Mouse (Mus musculus): ENCODE data around the gene Mr1. TPM values are rescaled to one million over a fixed set of nuclear protein-coding genes. Genes with fewer than 3 reads are reported as not detected.

Gene Mr1
- polyA plus RNA-seq, 1 experiment from 2014 or later = 1.6 TPM

DNA sequence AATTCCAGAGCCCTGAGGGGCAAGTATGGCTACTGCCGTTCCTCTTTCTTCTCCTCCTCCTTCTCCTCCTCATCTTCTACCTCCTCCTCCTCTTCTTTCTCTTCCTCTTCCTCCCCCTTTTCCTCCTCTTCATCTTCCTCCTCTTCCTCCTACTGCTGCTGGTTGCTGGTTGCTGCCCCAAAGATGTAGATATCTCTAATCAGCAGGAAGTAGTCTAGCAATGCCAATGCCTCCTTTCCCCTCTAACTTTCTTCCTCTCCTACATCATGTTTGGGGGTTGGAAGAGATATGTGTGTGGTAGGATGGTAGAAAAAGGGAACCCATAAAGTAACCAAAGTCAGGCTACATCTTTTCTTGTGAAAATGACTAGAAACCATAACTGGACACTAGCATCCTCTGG is 40.3 kb downstream of the Mr1 start:
- WGBS = 77% methylated on average over 1 of the region's 1 CpGs
- H3K4me1 ChIP-seq = peaks cover 14% of the 10 kb centered on the region
- H3K36me3 ChIP-seq = no peaks in the 10 kb centered on the region
- H3K27ac ChIP-seq (replicated peaks) = no peak overlapping the region
- no peaks in the 10 kb centered on the region for H3K27me3 ChIP-seq (replicated peaks)
- no peaks in the 10 kb centered on the region for H3K9me3 ChIP-seq (replicated peaks)
- ATAC-seq (ENCODE audit: low FRiP score) = no peak
- no peak overlapping the region for H3K9ac ChIP-seq (replicated peaks)
- no peak overlapping the region for H3K4me2 ChIP-seq
- no peak overlapping the region for H3K4me3 ChIP-seq (replicated peaks)

DNA sequence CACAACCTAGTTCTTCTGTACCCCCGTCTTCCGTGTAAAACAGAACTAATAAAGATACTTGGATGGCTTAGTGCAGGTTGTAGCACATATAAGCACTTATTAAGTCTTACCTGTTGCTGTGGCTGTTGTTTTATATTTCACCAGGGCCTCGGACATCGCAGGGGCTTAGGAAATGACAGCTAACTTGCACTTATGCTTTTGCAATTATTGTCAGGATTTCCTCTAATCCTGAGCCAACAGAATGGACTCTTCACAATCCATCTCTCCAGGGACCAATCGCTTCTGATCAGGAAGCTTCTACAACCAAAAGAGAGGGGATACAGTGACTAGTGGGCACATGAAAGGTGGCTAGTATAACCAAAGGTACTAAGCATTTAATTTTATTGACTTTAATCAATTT is 42.6 kb downstream of the Mr1 start:
- peaks cover 8% of the 10 kb centered on the region for H3K4me1 ChIP-seq
- ATAC-seq (ENCODE audit: low FRiP score) = no peak
- no peaks in the 10 kb centered on the region for H3K9me3 ChIP-seq (replicated peaks)
- no peaks in the 10 kb centered on the region for H3K36me3 ChIP-seq
- H3K27me3 ChIP-seq (replicated peaks) = no peaks in the 10 kb centered on the region
- WGBS = 91% methylated on average over 5 of the region's 5 CpGs
- H3K4me3 ChIP-seq (replicated peaks) = no peak overlapping the region
- H3K9ac ChIP-seq (replicated peaks) = no peak overlapping the region
- no peak overlapping the region for H3K27ac ChIP-seq (replicated peaks)
- H3K4me2 ChIP-seq = no peak overlapping the region

DNA sequence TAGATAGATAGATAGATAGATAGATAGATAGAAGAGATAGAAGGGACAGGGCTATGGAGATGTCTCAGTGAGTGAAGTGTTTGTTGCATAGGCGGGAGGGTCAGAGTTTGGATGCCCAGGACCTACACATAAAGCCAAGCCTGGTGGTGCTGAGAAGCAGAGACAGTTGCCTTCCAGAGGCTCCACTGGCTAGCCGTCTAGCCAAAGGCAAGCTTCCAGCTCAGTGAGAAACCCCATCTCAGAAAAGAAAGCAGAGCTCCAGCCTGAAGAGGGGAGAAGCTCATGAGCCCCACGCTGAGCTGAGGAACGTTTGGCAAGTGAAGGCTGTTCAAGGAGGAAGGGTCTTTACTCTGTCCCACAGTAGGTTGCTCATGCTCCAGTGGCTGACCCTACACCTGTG is 44.0 kb downstream of the Mr1 start:
- no peak overlapping the region for H3K4me2 ChIP-seq
- H3K27me3 ChIP-seq (replicated peaks) = no peaks in the 10 kb centered on the region
- H3K4me1 ChIP-seq = peaks cover 8% of the 10 kb centered on the region
- no peaks in the 10 kb centered on the region for H3K9me3 ChIP-seq (replicated peaks)
- WGBS = 83% methylated on average over 4 of the region's 4 CpGs
- no peak overlapping the region for H3K27ac ChIP-seq (replicated peaks)
- no peak for ATAC-seq (ENCODE audit: low FRiP score)
- H3K4me3 ChIP-seq (replicated peaks) = no peak overlapping the region
- H3K9ac ChIP-seq (replicated peaks) = no peak overlapping the region
- no peaks in the 10 kb centered on the region for H3K36me3 ChIP-seq

DNA sequence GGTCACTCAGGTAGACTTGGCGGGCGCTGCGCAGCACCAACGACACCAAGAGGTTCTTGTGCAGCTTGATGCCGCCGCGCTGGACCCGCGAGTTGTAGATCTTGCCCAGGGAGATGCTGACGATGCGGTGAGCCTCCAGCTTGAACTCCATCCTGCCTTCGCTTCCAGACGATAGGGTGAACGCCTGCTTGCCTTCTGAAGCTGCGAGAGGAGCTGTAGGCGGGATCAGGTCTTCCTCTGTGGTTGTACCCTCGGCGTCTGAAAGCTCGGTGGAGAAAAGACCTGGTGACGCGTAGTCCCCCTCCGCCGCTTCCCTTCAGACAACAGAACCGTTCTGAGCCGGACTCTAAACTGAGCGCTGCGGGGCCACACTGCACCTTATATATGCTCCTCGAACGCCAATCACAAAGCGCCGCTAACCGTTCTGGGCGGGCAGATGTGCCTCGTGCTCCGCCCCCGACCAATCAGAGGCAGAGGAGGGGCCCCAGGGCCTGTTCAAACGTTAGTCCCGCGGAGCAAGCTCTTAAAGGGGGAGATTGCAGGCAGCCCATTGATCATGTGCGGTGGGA is 47.2 kb downstream of the Mr1 start, which contains the start of gene Ier5:
Gene Ier5, minus strand, starts transcription at position 357 of the 569 bp plus-strand sequence.
- H3K27me3 ChIP-seq (replicated peaks) = no peaks in the 10 kb centered on the region
- under 1% methylated on average over 40 of the region's 40 CpGs for WGBS
- no peaks in the 10 kb centered on the region for H3K36me3 ChIP-seq
- peak within 1 kb of the TSS; percentile 80 for H3K4me3 ChIP-seq (replicated peaks)
- H3K4me1 ChIP-seq = peaks cover 22% of the 10 kb centered on the region
- ATAC-seq (ENCODE audit: low FRiP score) = peak; percentile 99
- no peaks in the 10 kb centered on the region for H3K9me3 ChIP-seq (replicated peaks)
- peak within 1 kb of the TSS; percentile 94 for H3K9ac ChIP-seq (replicated peaks)
- H3K27ac ChIP-seq (replicated peaks) = peak within 1 kb of the TSS; percentile 89
- H3K4me2 ChIP-seq = peak within 1 kb of the TSS; percentile 83

DNA sequence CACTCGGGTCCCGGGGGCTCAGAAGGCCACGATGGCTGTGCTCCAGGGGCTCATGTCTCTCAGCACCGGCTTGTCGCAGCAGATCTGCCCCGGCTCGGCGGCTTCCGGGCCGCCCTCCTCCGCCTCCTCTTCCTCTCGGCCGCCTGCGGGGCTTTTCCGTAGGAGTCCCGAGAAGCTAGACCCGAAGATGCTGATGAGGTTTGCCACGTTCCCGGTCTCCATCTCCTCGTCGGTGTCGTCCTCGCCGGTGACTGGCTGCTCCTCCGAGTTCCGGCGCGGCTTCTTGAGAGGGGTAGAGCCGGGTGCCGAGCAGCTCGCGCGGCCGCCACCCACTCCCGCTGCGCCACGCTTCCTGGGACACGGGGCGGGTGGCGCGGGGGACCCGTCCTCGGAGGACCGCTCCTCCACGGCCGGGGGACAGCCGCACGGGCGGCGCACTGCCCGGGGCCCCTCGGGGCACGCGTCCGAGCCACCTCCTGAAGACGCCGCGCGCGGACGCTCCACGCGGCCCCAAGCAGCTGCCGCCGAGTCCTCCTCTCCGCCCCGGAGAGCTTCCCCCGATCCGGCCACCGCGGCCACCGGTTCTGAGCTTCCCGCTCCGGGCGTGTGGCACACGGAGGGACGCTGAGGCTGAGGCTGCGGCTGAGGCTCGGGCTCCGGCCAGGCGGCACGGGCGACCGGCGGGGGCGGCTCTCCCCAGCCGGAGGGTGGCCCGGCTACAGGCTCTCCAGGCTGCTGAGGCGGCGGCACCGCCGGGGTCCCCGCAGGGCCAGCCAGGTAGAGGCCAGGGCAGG is 47.9 kb downstream of the Mr1 start:
- H3K27me3 ChIP-seq (replicated peaks) = no peaks in the 10 kb centered on the region
- H3K27ac ChIP-seq (replicated peaks) = peak overlapping the region; percentile 89
- no peaks in the 10 kb centered on the region for H3K9me3 ChIP-seq (replicated peaks)
- peak overlapping the region; percentile 83 for H3K4me2 ChIP-seq
- no peaks in the 10 kb centered on the region for H3K36me3 ChIP-seq
- peaks cover 22% of the 10 kb centered on the region for H3K4me1 ChIP-seq
- ATAC-seq (ENCODE audit: low FRiP score) = peak; percentile 76
- H3K4me3 ChIP-seq (replicated peaks) = peak overlapping the region; percentile 80
- H3K9ac ChIP-seq (replicated peaks) = peak overlapping the region; percentile 94
- under 1% methylated on average over 92 of the region's 93 CpGs for WGBS

DNA sequence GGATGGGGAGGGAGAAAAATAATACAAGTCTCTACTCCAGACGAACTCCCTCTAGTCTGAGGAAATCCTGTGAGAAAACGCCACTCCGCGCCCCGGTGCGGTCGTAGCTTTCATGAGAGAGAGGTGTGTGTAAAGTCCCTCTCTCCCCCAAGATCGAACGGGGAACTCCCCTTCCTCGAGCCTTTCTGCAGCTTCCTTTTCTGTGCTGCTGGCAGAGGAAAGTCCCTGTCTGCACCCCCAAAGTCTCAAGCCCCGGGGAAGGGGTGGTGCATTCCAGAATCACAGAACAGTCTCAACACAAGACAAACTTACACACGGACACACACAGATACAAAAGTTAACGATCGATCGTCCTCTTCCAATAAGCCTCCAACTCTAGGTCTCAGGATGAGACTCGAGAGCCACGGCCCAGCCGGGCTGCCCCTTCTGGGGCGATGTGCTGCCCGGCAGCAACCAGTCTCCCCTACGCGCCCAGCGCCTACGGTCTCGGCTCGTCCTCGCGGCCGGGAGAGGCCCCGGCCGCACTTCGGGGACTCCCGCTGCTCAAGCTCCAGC is 48.6 kb downstream of the Mr1 start:
- under 1% methylated on average over 33 of the region's 33 CpGs for WGBS
- 0 out of 2 replicates have a peak, but pooled peaks have one; percentile 1 for ATAC-seq (ENCODE audit: low FRiP score)
- Histone ChIP-seq H3K36me3 (no peaks in the 10 kb centered on the region), H3K9ac (replicated peaks) (peak overlapping the region; percentile 94), H3K4me2 (peak overlapping the region; percentile 83), H3K4me1 (peaks cover 29% of the 10 kb centered on the region), H3K9me3 (replicated peaks) (no peaks in the 10 kb centered on the region), H3K27ac (replicated peaks) (peak overlapping the region; percentile 89), H3K27me3 (replicated peaks) (no peaks in the 10 kb centered on the region), H3K4me3 (replicated peaks) (peak overlapping the region; percentile 80)

- H3K36me3 ChIP-seq = no peaks in the 10 kb centered on the region
- 21% methylated on average over 6 of the region's 6 CpGs for WGBS
- H3K27me3 ChIP-seq (replicated peaks) = no peaks in the 10 kb centered on the region
- H3K4me1 ChIP-seq = peaks cover 36% of the 10 kb centered on the region
- peak overlapping the region; percentile 80 for H3K4me3 ChIP-seq (replicated peaks)
- H3K9me3 ChIP-seq (replicated peaks) = no peaks in the 10 kb centered on the region
- peak overlapping the region; percentile 94 for H3K9ac ChIP-seq (replicated peaks)
- peak overlapping the region; percentile 89; the same call in 1 of the 2 replicates for H3K27ac ChIP-seq (replicated peaks)
- no peak for ATAC-seq (ENCODE audit: low FRiP score)
- peak overlapping the region; percentile 83 for H3K4me2 ChIP-seq
These were observed 49.3 kb downstream of the Mr1 start for GRCm38 (mm10) chr1:155097354-155097753.

DNA sequence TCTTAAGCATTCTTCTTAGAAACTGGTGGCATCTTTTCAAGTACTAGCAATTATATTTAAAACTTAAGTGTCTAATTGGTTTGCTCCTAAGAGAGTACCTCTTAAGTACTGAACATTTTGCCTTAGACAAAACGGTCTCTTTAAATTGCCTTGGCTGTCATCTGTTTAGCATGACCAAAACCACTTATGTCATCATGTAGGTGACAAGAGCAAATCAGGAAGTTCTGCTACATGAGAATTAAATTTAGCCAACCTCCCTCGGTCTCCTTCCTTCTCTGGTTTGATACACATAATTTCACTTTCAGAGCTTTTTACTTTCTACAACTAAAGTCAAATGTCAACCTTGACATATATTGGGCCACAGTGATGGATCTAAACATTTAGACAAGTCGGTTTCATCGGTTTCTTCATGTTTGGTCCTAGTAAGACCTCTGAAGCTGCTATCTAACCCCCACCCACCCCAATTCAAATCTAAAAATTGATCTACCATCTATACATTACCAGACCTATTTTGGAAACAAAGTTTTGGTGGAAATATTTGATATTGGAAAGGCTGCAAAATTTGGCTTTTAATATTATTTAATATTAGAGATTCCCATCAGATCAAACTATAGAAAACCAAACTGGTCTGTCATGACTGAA is 49.9 kb downstream of the Mr1 start:
- Histone ChIP-seq H3K27ac (replicated peaks) (no peak overlapping the region), H3K4me2 (peak overlapping the region; percentile 83), H3K36me3 (no peaks in the 10 kb centered on the region), H3K9me3 (replicated peaks) (no peaks in the 10 kb centered on the region), H3K4me1 (peaks cover 42% of the 10 kb centered on the region), H3K4me3 (replicated peaks) (peak overlapping the region; percentile 80), H3K27me3 (replicated peaks) (no peaks in the 10 kb centered on the region), H3K9ac (replicated peaks) (no peak overlapping the region)
- no peak for ATAC-seq (ENCODE audit: low FRiP score)
- 72% methylated on average over 4 of the region's 4 CpGs for WGBS

DNA sequence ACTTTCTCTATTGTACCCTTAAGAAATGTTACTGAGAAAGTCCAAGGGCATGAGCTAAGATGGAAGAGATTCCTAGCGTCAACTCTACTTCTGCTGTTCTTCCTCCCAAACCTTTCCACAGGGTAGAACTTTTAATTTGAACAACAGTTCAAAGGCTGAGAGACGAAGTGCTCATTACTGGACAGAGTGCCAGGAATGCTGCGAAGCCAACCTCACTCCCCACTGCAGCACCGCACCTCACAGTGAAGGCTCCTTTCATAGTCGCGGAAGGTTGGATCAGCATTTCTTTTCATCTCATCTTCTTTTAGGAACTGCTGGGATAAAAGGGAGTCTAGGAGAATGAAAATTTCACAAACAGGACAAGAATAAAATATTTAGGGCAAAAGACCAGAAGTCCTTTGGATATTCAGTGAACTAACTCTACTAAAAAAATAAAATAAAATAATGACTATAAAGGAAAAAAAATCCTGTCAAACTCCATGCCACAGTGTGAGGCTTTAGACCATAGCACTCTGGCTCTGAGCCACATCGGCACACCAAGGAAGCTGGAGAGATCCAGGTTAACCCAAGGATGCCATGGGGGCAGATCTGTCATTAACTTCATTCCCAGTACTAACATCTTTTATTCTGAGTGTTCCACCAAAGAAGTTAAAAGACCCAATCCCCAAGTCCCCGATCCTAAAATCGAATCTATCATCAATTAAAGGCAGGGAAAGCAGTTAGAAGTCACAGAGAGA is 52.5 kb downstream of the Mr1 start:
- 53% methylated on average over 9 of the region's 9 CpGs for WGBS
- no peak overlapping the region for H3K9ac ChIP-seq (replicated peaks)
- peaks cover 44% of the 10 kb centered on the region for H3K4me1 ChIP-seq
- no peaks in the 10 kb centered on the region for H3K27me3 ChIP-seq (replicated peaks)
- H3K9me3 ChIP-seq (replicated peaks) = no peaks in the 10 kb centered on the region
- ATAC-seq (ENCODE audit: low FRiP score) = no peak
- H3K27ac ChIP-seq (replicated peaks) = 0 out of 2 replicates have a peak overlapping the region, but pooled peaks have one; percentile 0
- no peak overlapping the region for H3K4me2 ChIP-seq
- H3K36me3 ChIP-seq = no peaks in the 10 kb centered on the region
- no peak overlapping the region for H3K4me3 ChIP-seq (replicated peaks)

GRCm38 (mm10) chr1:155093145-155093791 is 53.3 kb downstream of the Mr1 start:
- Histone ChIP-seq H3K36me3 (no peaks in the 10 kb centered on the region), H3K27me3 (replicated peaks) (no peaks in the 10 kb centered on the region), H3K9me3 (replicated peaks) (no peaks in the 10 kb centered on the region), H3K4me2 (no peak overlapping the region), H3K9ac (replicated peaks) (no peak overlapping the region), H3K4me1 (peaks cover 44% of the 10 kb centered on the region), H3K4me3 (replicated peaks) (no peak overlapping the region), H3K27ac (replicated peaks) (0 out of 2 replicates have a peak overlapping the region, but pooled peaks have one; percentile 0)
- no peak for ATAC-seq (ENCODE audit: low FRiP score)
- WGBS = 38% methylated on average over 4 of the region's 4 CpGs
